Mouse (Mus musculus): Measurements from ENCODE around the gene Polr1d. TPM values are rescaled to one million over a fixed set of nuclear protein-coding genes. Genes with fewer than 3 reads are reported as not detected.

Gene Polr1d
- total and polyA plus RNA-seq, 3 experiments: 24.2 to 74.8 (median 66.6) TPM

DNA sequence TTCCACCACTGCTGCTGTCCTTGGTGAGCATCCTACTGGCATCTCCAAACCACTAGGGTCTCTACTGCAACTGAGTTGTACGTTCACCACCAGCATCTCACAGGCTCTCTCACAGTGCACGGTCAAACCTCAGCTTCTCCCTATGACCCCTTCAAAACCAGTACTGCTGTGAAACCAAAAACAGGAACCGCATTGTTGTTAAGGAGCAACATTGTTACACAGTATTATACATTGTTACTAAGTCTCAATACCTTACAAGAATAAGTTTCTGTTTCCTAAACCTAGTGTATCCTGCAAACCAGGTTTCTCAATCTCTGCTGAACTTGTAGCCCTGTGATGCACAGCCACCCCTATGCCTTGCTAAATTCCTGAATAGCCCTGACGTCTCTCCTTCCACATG is 51.0 kb downstream of the Polr1d start:
- H3K79me2 ChIP-seq (replicated peaks; ENCODE audit: control insufficient read depth, insufficient read depth, low read length): no peaks in the 10 kb centered on the region
- no peak overlapping the region for H3K4me3 ChIP-seq
- intact Hi-C loops (cut with DNase I): no loop called here
- TF ChIP-seq POLR2A (IDR thresholded peaks at IDR 0.05; ENCODE audit: insufficient read depth, low read depth, low read length) (no peak), EP300 (IDR thresholded peaks at IDR 0.05; ENCODE audit: insufficient read depth, low read depth, low read length) (no peak), CTCF (IDR thresholded peaks at IDR 0.05) (no peak)
- DNase-seq: no peak
- H3K4me1 ChIP-seq (ENCODE audit: control insufficient read depth, insufficient read depth, low read length): no peaks in the 10 kb centered on the region
- H3K27me3 ChIP-seq (ENCODE audit: control insufficient read depth, insufficient read depth, low read length): no peaks in the 10 kb centered on the region; the same call in 1 of the 2 replicates
- 84% methylated on average over 4 of the region's 4 CpGs for WGBS
- H3K9ac ChIP-seq (ENCODE audit: low read depth, low read length): no peak overlapping the region
- H3K36me3 ChIP-seq (ENCODE audit: control insufficient read depth, insufficient read depth, low read length): no peaks in the 10 kb centered on the region
- no peak overlapping the region for H3K27ac ChIP-seq

DNA sequence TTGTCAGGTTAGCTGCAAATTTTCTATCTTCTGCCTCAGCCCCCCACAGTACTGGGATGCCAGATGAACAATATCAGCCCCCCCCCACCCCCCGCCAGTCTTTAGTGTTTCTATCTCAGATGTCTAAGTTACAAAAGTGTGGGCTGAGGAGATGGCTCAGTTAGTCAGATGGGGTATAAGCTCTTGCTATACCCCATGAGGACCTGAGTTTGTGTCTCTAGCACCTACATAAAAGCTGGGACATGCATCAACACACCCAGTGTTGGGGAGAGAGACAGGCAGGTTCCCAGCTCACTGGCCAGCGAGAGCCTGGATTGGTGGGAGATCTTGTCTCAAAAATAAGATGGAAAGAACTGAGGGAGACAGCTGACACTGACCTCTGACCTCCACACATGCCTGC is 52.6 kb downstream of the Polr1d start:
- Histone ChIP-seq H3K9ac (ENCODE audit: low read depth, low read length) (no peak overlapping the region), H3K27ac (no peak overlapping the region), H3K36me3 (ENCODE audit: control insufficient read depth, insufficient read depth, low read length) (no peaks in the 10 kb centered on the region), H3K79me2 (replicated peaks; ENCODE audit: control insufficient read depth, insufficient read depth, low read length) (no peaks in the 10 kb centered on the region), H3K27me3 (ENCODE audit: control insufficient read depth, insufficient read depth, low read length) (peaks cover 1% of the 10 kb centered on the region; the same call in 1 of the 2 replicates), H3K4me1 (ENCODE audit: control insufficient read depth, insufficient read depth, low read length) (no peaks in the 10 kb centered on the region), H3K4me3 (no peak overlapping the region)
- intact Hi-C loops (cut with DNase I): no loop called here
- DNase-seq: no peak
- TF ChIP-seq POLR2A (IDR thresholded peaks at IDR 0.05; ENCODE audit: insufficient read depth, low read depth, low read length) (no peak), EP300 (IDR thresholded peaks at IDR 0.05; ENCODE audit: insufficient read depth, low read depth, low read length) (no peak), CTCF (IDR thresholded peaks at IDR 0.05) (no peak)
- 82% methylated on average over 2 of the region's 2 CpGs for WGBS

DNA sequence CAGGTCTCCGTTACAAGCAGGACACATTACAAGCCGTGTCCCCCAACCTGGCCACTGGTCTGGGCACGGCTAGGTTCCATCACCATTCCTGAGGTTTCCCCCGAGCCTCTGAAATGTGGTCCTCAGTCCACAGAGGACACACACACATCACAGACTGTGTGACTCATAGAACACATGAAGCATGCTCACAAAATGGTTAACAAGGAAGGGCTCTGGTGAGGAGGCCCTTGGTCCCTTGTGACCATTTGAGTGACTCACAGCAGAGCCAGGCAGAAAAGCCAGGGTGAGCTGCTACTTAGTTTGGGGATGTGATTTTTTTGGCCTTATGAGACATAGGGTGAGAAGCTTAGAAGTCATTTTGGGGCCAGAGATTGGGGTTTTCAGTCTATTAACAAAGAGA is 55.1 kb downstream of the Polr1d start:
- TF ChIP-seq CTCF (IDR thresholded peaks at IDR 0.05) (no peak), POLR2A (IDR thresholded peaks at IDR 0.05; ENCODE audit: insufficient read depth, low read depth, low read length) (no peak), EP300 (IDR thresholded peaks at IDR 0.05; ENCODE audit: insufficient read depth, low read depth, low read length) (no peak)
- H3K4me1 ChIP-seq (ENCODE audit: control insufficient read depth, insufficient read depth, low read length): no peaks in the 10 kb centered on the region
- H3K9ac ChIP-seq (ENCODE audit: low read depth, low read length): no peak overlapping the region
- intact Hi-C loops (cut with DNase I): no loop called here
- no peak for DNase-seq
- no peak overlapping the region for H3K27ac ChIP-seq
- H3K36me3 ChIP-seq (ENCODE audit: control insufficient read depth, insufficient read depth, low read length): no peaks in the 10 kb centered on the region
- no peaks in the 10 kb centered on the region for H3K79me2 ChIP-seq (replicated peaks; ENCODE audit: control insufficient read depth, insufficient read depth, low read length)
- H3K27me3 ChIP-seq (ENCODE audit: control insufficient read depth, insufficient read depth, low read length): peaks cover 1% of the 10 kb centered on the region; the same call in 1 of the 2 replicates
- H3K4me3 ChIP-seq: no peak overlapping the region
- whole genome bisulfite sequencing: 78% methylated on average over 4 of the region's 4 CpGs

DNA sequence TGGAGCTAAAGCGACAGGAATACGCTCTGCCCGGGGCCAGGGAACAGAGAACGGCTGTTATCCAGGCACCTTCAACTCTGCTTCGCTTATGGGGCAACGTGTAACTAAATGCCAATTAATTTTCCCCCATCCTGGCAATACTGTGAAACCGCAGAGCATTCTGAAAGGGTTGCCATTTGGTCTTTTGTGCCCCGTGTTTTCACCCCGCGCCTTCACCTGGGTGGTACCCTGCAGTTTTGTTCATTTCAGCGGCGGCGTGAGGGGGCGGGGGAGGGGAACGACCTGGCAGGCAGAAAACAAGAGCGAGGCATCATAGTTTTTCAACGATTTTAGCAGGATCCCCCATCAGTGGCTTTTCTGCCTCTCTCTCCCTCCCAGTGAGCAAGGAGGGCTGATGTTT is 56.8 kb downstream of the Polr1d start:
- 28% methylated on average over 17 of the region's 17 CpGs for WGBS
- H3K4me3 ChIP-seq: no peak overlapping the region
- DNase-seq: no peak

DNA sequence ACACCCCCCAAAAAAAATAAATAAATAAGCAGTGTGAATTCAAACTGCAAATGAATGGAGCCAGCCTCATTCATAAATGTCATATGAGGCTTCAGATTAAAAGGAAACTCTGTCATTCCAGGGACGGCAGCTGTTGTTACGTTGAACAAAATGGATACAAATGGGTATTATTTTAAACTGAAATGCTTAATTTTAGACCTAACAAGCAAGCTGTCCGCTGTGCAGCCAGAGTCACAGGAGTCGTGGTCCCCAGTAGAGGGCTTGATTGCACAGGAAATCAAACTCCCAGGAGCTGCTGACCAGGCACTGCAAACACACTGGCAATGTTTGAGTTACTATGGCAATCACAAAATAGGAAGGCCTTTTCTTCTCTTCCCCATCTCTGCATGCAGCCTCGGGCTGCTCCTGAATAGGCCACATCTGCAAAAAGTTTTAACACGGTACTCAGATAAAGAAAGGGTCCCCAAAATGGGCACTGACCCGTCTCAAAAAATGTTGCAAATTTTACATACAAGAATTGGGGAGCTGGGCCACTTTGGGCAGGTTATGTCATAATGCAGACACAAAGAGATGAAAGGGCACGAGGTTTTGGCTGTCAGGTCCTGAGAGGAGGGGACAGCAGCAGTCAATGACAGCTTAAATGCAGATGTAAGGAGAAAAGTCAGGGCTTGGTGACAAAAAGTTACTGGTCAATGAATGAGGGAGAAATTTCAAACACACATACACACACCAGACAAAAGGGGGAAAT is 57.7 kb downstream of the Polr1d start:
- H3K27me3 ChIP-seq (ENCODE audit: control insufficient read depth, insufficient read depth, low read length): peaks cover 1% of the 10 kb centered on the region; the same call in 1 of the 2 replicates
- no peaks in the 10 kb centered on the region for H3K79me2 ChIP-seq (replicated peaks; ENCODE audit: control insufficient read depth, insufficient read depth, low read length)
- no peak for DNase-seq
- no peak overlapping the region for H3K9ac ChIP-seq (ENCODE audit: low read depth, low read length)
- TF ChIP-seq POLR2A (IDR thresholded peaks at IDR 0.05; ENCODE audit: insufficient read depth, low read depth, low read length) (no peak), EP300 (IDR thresholded peaks at IDR 0.05; ENCODE audit: insufficient read depth, low read depth, low read length) (no peak), CTCF (IDR thresholded peaks at IDR 0.05) (no peak)
- intact Hi-C loops (cut with DNase I): no loop called here
- no peaks in the 10 kb centered on the region for H3K4me1 ChIP-seq (ENCODE audit: control insufficient read depth, insufficient read depth, low read length)
- H3K36me3 ChIP-seq (ENCODE audit: control insufficient read depth, insufficient read depth, low read length): no peaks in the 10 kb centered on the region
- WGBS: 39% methylated on average over 8 of the region's 8 CpGs
- no peak overlapping the region for H3K27ac ChIP-seq
- H3K4me3 ChIP-seq: no peak overlapping the region

More for the DNA sequence above, 56.8 kb downstream of the Polr1d start:
- peaks cover 1% of the 10 kb centered on the region; the same call in 1 of the 2 replicates for H3K27me3 ChIP-seq (ENCODE audit: control insufficient read depth, insufficient read depth, low read length)
- H3K36me3 ChIP-seq (ENCODE audit: control insufficient read depth, insufficient read depth, low read length): no peaks in the 10 kb centered on the region
- H3K4me1 ChIP-seq (ENCODE audit: control insufficient read depth, insufficient read depth, low read length): no peaks in the 10 kb centered on the region
- intact Hi-C loops (cut with DNase I): no loop called here
- no peak for TF ChIP-seq CTCF (IDR thresholded peaks at IDR 0.05)
- no peak for TF ChIP-seq EP300 (IDR thresholded peaks at IDR 0.05; ENCODE audit: insufficient read depth, low read depth, low read length)
- TF ChIP-seq POLR2A (IDR thresholded peaks at IDR 0.05; ENCODE audit: insufficient read depth, low read depth, low read length): no peak
- H3K27ac ChIP-seq: no peak overlapping the region
- H3K79me2 ChIP-seq (replicated peaks; ENCODE audit: control insufficient read depth, insufficient read depth, low read length): no peaks in the 10 kb centered on the region
- H3K9ac ChIP-seq (ENCODE audit: low read depth, low read length): no peak overlapping the region

DNA sequence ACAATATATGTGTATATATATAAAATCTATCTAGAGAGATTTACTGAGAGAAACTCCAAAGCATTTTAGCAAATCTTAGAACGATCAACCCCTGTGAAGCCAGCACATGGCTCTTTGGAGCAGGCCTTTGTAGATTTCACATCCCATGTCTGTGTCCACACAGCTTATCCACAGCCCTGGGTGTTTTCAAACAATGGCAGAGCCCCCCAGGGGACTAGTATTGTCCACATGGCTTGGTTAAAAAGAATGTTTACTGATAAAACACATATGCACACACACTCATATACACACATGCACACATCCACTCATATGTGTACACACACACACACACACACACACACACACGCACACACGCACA is 58.2 kb downstream of the Polr1d start:
- intact Hi-C loops (cut with DNase I): no loop called here
- Histone ChIP-seq H3K79me2 (replicated peaks; ENCODE audit: control insufficient read depth, insufficient read depth, low read length) (no peaks in the 10 kb centered on the region), H3K9ac (ENCODE audit: low read depth, low read length) (no peak overlapping the region), H3K27me3 (ENCODE audit: control insufficient read depth, insufficient read depth, low read length) (peaks cover 1% of the 10 kb centered on the region; the same call in 1 of the 2 replicates), H3K4me1 (ENCODE audit: control insufficient read depth, insufficient read depth, low read length) (no peaks in the 10 kb centered on the region), H3K36me3 (ENCODE audit: control insufficient read depth, insufficient read depth, low read length) (no peaks in the 10 kb centered on the region), H3K27ac (no peak overlapping the region), H3K4me3 (no peak overlapping the region)
- no peak for DNase-seq
- WGBS: 93% methylated on average over 3 of the region's 3 CpGs
- no peak for TF ChIP-seq CTCF (IDR thresholded peaks at IDR 0.05)
- no peak for TF ChIP-seq POLR2A (IDR thresholded peaks at IDR 0.05; ENCODE audit: insufficient read depth, low read depth, low read length)
- TF ChIP-seq EP300 (IDR thresholded peaks at IDR 0.05; ENCODE audit: insufficient read depth, low read depth, low read length): no peak
